Mouse (Mus musculus) kidney, adult 2 months (tissue): Measurements from ENCODE around the gene B3galnt2.
"Not testable (repeated sequence)": the region's sequence is repeated elsewhere in the genome, so short reads cannot be mapped to it uniquely, and the experiment has no call there.

Source experiments
- CTCF ChIP-seq: fragments of 200-500 bp; conservative IDR thresholded peaks from 2 replicates; pipeline ENCODE4 v1.5.1; 2011; ENCODE audit warnings: low read depth, mild to moderate bottlenecking, control low read depth, low read length, moderate library complexity, mixed read lengths; ENCODE audit not compliant: insufficient read depth, insufficient read length
- POLR2A ChIP-seq: fragments of 200-500 bp; IDR thresholded peaks from one replicate; pipeline ENCODE4 v1.6.1; 2011; ENCODE audit warnings: low read depth, low read length, control low read depth

DNA sequence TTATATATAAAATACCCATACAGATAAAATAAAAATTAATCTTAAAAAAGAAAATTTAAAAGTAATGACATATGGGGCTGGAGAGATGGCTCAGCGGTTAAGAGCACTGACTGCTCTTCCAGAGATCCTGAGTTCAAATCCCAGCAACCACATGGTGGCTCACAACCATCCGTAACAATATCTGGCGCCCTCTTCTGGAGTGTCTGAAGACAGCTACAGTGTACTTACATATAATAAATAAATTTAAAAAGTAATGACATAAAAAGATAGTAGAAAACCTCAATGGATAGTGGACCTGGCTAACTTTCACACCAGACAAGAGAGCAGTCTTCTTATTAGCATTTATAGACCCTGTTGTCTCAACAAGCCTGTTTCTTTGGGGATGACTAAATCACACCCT lies 81.1 kb downstream of the B3galnt2 start:
- not testable (repeated sequence) for TF ChIP-seq POLR2A, CTCF
